Mouse (Mus musculus) liver, adult (tissue): Measurements from ENCODE around the gene Vip.

ENCODE experiments used
- GATA4 ChIP-seq: IDR thresholded peaks from 2 replicates; pipeline ENCODE4 v1.6.1; 2014; ENCODE audit warnings: mild to moderate bottlenecking, low read length; ENCODE audit not compliant: insufficient replicate concordance

Gene Vip

DNA sequence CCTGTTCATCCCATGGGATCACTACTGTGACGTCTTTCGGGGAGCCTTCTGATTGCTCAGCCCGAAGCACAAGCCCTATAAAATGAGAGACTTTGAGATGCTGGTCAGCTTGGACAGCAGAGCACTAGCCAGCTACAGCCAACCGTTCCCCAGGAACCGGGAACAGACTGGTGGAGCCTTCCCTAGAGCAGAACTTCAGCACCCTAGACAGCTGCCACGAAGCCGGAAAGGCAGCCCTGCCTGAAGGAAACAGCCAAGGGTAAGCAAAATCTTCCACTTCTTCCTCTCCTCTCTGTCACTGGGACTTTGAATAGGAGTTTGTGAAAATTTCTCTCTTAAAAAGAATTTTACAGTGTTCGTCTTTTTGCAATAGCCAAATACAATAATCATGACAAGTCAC is at the start of gene Vip:
Gene Vip, plus strand, starts transcription at position 107 of the 400 bp plus-strand sequence.
- TF ChIP-seq GATA4 = no peak

DNA sequence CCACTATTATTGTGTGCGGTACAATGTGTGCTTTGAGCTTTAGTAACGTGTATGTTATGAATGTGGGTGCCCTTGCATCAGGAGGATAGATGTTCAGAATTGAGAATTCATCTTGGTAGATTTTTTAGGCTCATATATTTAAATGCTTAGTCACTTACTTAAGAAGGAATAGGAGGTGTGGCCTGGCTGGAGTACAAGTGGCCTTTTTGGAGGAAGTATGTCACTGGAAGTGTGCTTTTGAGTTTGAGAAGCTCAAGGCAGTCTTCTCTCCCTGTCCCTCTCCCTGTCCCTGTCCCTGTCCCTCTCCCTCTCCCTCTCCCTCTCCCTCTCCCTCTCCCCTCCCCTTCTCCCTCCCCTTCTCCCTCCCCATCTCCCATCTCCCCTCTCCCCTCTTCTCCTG is 48.0 kb upstream of the Vip start:
- TF ChIP-seq GATA4 = no peak

GRCm38 (mm10) chr10:5591996-5592395 is 47.0 kb upstream of the Vip start:
- no peak for TF ChIP-seq GATA4

DNA sequence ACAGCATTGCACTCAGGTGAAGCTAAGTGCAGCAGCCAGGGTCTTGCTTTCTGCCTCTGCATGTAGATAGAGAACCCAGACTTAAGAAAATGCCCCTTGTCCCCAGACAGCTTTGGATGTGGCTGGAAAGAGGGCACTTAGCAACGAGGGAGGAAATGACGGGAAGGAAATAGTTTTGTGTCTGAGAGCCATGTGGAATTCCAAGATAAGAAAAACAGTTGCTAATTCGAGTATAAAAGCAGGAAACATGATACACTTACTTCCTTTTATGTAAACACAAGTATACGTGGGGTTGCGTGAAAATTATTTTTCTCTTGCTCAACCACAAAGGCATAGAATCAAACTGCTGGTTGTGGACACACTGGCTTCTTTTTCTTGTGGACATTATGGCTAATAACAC is 45.6 kb upstream of the Vip start, which contains the start of gene Myct1:
Gene Myct1, plus strand, starts transcription at position 312 of the 400 bp plus-strand sequence.
- TF ChIP-seq GATA4 = peak; percentile 81

GRCm38 (mm10) chr10:5594457-5594856 is 44.6 kb upstream of the Vip start:
- TF ChIP-seq GATA4 = no peak

GRCm38 (mm10) chr10:5596559-5596958 is 42.5 kb upstream of the Vip start:
- TF ChIP-seq GATA4 = no peak

DNA sequence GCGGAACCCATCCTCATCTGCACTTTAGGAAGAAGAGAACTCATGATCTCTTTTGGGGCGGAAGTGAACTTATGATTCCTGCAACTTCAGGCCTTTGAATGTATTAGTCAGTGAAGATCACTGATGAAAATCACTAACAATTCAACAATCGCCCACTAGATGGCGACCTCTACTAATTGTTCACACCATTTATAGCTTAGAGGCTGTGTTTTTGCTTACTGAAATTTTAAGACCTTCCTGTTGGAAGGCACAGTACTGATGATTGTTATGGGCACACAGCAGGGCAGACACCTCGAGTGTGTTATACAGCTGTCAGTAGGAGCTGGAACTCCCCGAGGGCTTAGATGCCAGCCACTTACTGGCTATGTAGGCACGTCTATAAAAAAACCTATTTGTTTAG is 38.9 kb upstream of the Vip start:
- no peak for TF ChIP-seq GATA4

DNA sequence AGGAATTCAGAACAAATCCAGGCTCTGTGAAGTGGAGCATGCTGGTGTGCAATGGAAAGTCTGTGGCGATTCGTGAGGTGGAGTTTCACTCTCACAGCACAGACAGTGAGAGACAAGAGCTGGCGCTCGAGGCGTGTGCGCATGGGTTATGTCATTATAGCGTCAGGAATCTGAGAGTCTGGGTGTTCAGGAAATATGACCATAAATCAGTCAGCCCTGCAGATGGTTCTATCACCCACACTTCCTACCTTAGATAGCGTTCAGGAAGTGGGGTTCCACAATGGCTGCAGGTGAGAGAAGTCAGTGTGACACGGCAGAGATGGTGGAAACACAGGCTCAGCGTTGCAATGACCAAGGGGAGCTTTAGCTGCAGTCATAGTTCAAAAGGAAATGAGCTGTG is 35.5 kb upstream of the Vip start:
- no peak for TF ChIP-seq GATA4

DNA sequence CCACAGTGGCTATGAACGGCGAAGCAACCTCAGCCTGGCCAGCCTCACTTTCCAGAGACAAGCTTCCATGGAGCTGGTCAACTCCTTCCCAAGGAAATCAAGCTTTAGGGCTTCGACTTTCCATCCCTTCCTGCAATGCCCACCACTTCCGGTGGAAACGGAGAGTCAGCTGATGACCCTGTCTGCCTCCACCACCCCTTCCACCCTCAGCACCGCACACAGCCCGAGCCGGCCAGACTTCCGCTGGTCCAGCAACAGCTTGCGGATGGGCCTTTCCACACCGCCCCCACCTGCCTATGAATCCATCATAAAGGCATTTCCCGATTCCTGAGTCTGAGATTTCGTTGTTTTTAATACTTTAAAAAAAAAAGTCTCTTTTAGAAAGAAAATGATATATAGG is 34.6 kb upstream of the Vip start:
- TF ChIP-seq GATA4 = no peak

DNA sequence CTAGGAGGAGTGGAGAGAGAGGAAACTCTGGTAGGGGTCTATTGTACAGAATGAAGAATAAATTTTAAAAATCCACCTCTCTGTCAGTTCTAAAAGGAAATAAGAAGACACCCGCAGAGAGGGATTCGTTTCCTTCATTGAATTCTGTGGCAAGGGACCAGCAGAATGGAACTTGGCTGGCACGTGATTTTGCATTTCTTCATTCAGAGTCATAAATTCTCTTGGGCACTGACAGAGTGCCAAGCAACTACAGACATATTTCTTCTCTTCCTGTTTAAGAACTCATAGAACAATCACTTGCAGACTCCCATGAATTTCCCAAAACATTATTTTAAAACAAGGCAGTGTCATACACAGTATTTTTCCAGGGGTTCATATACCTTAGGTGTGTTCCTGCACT is 30.1 kb upstream of the Vip start:
- TF ChIP-seq GATA4 = no peak

DNA sequence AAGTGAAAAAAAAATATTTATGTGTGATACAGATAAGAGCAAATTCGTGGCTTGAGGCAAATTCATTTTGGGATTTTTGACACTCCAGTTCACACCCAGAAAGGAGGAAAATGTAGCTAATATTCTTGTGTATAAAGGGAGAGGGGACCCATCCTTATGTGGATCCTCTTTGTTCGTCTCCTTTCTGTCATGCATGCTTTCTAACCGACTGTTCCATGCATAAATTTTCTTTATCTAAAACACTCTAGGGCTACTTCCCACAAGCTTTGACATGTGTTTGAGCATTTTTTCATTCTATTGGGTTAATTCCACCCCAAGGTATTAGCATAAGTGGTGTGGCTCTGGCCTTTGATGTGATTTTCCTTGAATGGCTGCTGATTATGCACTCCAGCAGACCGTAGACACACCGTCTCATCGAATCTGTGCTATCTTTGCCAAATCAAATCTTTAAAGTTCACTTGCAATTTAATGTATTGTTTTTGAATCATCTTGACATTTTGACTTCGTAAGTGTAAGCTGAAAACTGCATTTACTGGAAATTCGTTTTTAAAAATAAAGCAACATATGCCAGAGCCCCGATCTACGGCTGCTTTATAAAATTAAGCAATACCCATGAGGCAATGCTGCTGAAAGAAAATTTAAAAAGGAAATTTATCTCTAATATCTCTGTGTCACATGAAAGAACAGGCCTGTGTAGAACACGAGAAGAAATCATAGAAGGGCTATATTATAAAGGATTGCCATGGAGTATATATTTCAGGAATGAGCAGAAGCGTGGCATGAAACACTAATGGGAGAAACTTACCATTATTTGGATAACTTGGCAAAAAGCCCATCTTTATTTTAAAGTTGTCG is 23.6 kb upstream of the Vip start:
- no peak for TF ChIP-seq GATA4

DNA sequence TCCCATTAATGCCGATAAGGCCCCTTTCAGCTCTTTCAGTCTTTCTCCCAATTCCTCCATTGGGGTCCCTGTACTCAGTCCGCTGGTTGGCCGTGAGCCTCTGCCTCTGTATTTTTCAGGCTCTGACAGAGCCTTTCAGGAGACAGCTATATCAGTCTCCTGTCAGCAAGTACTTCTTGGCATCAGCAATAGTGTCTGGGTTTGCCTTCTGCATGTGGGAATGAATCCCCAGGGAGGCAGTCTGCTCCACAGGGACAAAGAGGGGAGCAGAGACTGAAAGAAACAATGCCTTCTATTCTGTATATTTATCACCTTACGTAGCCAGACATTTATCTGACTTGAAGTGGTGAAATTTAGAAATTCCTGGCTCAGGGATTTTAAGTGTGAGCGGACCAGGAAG is 12.8 kb upstream of the Vip start:
- no peak for TF ChIP-seq GATA4

DNA sequence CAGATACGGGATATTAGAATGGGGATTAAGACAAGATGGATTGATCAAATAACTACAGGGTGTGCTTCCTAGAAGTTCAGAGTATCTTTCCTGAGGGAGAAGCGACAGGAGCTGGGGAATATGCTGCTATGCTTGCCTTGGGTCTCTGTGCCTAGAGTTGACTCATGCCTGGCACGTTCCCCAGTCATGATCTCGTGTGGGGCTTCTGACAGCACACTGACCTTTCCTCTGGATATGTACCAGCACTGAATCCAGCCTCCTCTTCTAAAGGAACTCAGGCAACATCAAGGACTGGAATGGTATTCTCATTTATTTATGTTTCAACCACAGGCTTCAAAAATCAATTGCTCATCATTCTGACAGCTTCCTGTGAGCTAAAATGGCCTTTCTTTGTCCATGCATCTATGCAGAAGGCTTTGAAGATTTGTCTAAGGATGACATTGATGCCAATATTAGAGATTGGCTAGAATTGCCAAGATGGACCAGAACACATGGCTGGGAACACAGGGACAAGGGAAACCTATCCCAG is 5.3 kb upstream of the Vip start:
- no peak for TF ChIP-seq GATA4

DNA sequence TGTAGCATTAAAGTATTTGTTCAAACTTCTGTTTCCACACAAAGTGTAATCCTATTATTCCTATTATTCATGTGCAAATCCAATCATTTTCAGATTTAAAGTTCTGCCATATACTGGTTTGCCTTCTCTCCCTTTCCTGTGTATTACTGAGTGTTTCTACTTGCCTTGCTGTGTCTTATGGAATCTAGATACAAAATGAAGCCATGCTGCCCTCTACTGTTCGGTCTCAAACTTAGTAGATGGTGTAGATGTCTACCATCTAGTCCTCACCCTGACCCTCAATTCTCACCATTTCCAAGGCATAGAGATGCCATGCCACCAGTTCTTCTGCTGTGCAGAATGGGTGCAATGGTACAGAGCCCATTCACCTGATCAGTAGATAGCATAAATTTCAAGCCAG is 4.7 kb upstream of the Vip start:
- TF ChIP-seq GATA4 = no peak

- no peak for TF ChIP-seq GATA4
Observed at GRCm38 (mm10) chr10:5637322-5637721, 1.7 kb upstream of the Vip start.

DNA sequence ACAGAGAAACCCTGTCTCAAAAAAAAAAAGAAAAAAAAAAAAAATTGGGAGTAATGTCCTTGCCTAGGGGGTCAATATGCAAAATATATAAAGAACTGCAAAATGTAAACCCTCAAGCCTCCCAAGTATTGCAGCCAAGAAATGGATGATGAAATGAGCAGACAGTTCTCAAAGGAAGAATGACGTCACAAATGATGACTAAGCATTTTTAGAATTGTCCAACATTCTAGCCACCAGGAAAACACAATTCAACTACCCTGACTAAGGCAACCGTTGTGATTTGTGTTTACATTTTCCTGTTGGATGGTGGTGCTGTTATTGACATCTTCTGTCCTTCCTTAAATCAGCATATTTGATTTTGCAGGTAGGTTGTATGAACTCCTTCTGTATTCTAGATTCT is 42.3 kb downstream of the Vip start:
- no peak for TF ChIP-seq GATA4

DNA sequence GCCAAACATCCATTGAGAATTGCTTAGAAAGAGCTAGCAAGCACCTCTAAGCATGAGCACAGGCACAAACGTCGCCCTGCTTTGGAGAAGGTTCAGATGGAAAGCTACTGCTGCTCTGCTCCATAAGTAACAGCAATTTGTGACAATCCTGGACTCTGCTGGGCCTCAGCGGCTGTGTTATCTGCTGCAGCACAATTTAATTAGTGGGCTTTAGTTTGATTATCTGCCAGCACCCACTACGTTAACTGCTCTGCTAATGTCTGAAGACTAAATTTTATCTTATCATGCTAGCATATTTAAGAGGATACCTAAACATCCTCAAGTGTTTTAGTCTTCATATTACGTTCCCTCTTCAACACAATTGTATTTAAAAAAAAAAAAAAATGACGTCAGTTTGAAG is 46.6 kb downstream of the Vip start:
- no peak for TF ChIP-seq GATA4

GRCm38 (mm10) chr10:5694351-5694750 is 55.3 kb downstream of the Vip start:
- no peak for TF ChIP-seq GATA4
